Mouse (Mus musculus) left cerebral cortex, postnatal 14 days (tissue): ENCODE measurements around the gene Duox2. TPM values are rescaled to one million over a fixed set of nuclear protein-coding genes. Genes with fewer than 3 reads are reported as not detected.
A peak's percentile ranks its signal among the peaks of the same experiment; 100 is the strongest.

Source experiments
- DNase-seq, 2 experiments: peaks; one replicate each; pipeline ENCODE4 v3.0.0; 2021 to 2022; ENCODE audit warnings: low spot score in 2 of 2, mixed read lengths in 1 of 2
- intact Hi-C: fragments of 180-260 bp; cut with DNase I; formaldehyde crosslinking; loops from one replicate; pipeline ENCODE4 v1.15.1; 2025
- total RNA-seq, 2 experiments: library from RNA; stranded (reverse); gene quantifications; 2 replicates each; pipeline ENCODE4 v1.2.3; 2021

The Duox2 gene
- total RNA-seq, 2 experiments from 2014 or later: 0.09 TPM; not detected in 1

- intact Hi-C loops: no loop called here
- no peak for DNase-seq
Measured at GRCm38 (mm10) chr2:122260729-122261128, 37.5 kb downstream of the Duox2 start.

- DNase-seq: peak; percentile 17 to 18
- intact Hi-C loops: no loop called here
Measured at GRCm38 (mm10) chr2:122255997-122256396, 42.3 kb downstream of the Duox2 start.

- intact Hi-C loops: loop anchor here (5.0 kb wide), 1 partner anchor 50 kb away; the partner anchor contains the start of genes Duox2 and Duoxa2
- no peak for DNase-seq
Measured at GRCm38 (mm10) chr2:122247786-122248185, 50.5 kb downstream of the Duox2 start.

GRCm38 (mm10) chr2:122243671-122244131 lies 54.5 kb downstream of the Duox2 start:
- peak; percentile 78 to 83 for DNase-seq
- intact Hi-C loops: loop anchor here (2.0 kb wide), 1 partner anchor 49 kb away; no protein-coding TSS in a partner anchor

GRCm38 (mm10) chr2:122241935-122242334 lies 56.3 kb downstream of the Duox2 start:
- DNase-seq: no peak
- intact Hi-C loops: loop anchor here (2.0 kb wide), 1 partner anchor 47 kb away; no protein-coding TSS in a partner anchor

- intact Hi-C loops: no loop called here
- no peak for DNase-seq
Measured at GRCm38 (mm10) chr2:122241226-122241625, 57.0 kb downstream of the Duox2 start.

- no peak for DNase-seq
- intact Hi-C loops: no loop called here
Measured at GRCm38 (mm10) chr2:122240735-122241134, 57.5 kb downstream of the Duox2 start.

- intact Hi-C loops: no loop called here
- no peak for DNase-seq
Measured at GRCm38 (mm10) chr2:122237891-122238470, 60.3 kb downstream of the Duox2 start.

GRCm38 (mm10) chr2:122236321-122236720 lies 61.9 kb downstream of the Duox2 start:
- DNase-seq: no peak
- intact Hi-C loops: no loop called here

- intact Hi-C loops: no loop called here
- no peak for DNase-seq
Measured at GRCm38 (mm10) chr2:122235425-122235824, 62.8 kb downstream of the Duox2 start.

GRCm38 (mm10) chr2:122234611-122235288 lies 63.5 kb downstream of the Duox2 start, which contains the start of gene Sord:
Gene Sord, plus strand, starts transcription at chr2:122234749.
- peak; percentile 62 to 74 for DNase-seq
- intact Hi-C loops: no loop called here

GRCm38 (mm10) chr2:122233759-122234557 lies 64.3 kb downstream of the Duox2 start:
- peak; percentile 34 to 40 for DNase-seq
- intact Hi-C loops: no loop called here

GRCm38 (mm10) chr2:122233341-122233740 lies 64.9 kb downstream of the Duox2 start:
- DNase-seq: no peak
- intact Hi-C loops: no loop called here

- intact Hi-C loops: no loop called here
- DNase-seq: no peak
Measured at GRCm38 (mm10) chr2:122231616-122232015, 66.6 kb downstream of the Duox2 start.

GRCm38 (mm10) chr2:122230395-122230794 lies 67.9 kb downstream of the Duox2 start:
- DNase-seq: no peak
- intact Hi-C loops: no loop called here

Other genes with a start within 250 kb of the Duox2 start
- gene Spg11, start 180.1 kb downstream of the Duox2 start, total RNA-seq: 10 to 100 TPM; 16.9 to 19.7 TPM
- gene B2m, start 150.8 kb downstream of the Duox2 start, total RNA-seq: 10 to 100 TPM; 80.6 to 91.8 TPM
- gene Trim69, start 137.7 kb downstream of the Duox2 start, total RNA-seq: not detected
- gene Patl2, start 112.3 kb downstream of the Duox2 start, total RNA-seq: under 1 TPM in 1 of 2 experiments, not detected in 1; 0.13 TPM
- not detected for gene Terb2, start 112.2 kb downstream of the Duox2 start, total RNA-seq
- 10 to 100 TPM; 11.9 to 14.4 TPM for gene Sord, start 63.7 kb downstream of the Duox2 start, total RNA-seq
- gene Duoxa2, start 451 bp upstream of the Duox2 start, total RNA-seq: not detected
- gene Duoxa1, start 15.3 kb upstream of the Duox2 start, total RNA-seq: not detected
- gene Duox1, start 17.2 kb upstream of the Duox2 start, total RNA-seq: under 1 TPM; 0.07 to 0.15 TPM
- gene Shf, start 70.7 kb upstream of the Duox2 start, total RNA-seq: 10 to 100 TPM; 75.3 to 77.1 TPM
- gene Slc28a2, start 128.0 kb upstream of the Duox2 start, total RNA-seq: not detected
- not detected for gene Gm14085, start 186.5 kb upstream of the Duox2 start, total RNA-seq